Mouse (Mus musculus) erythroid progenitor cell, adult 5-6 weeks (primary cell): ENCODE results near the gene Ntn1. TPM values are rescaled to one million over a fixed set of nuclear protein-coding genes. Genes with fewer than 3 reads are reported as not detected.

Experiments used
- ATAC-seq: replicated peaks from 2 replicates; pipeline ENCODE4 v1.8.0; 2016; ENCODE audit warnings: moderate number of reproducible peaks, mild to moderate bottlenecking, moderate TSS enrichment, inconsistent platforms; ENCODE audit not compliant: poor library complexity, low FRiP score, severe bottlenecking
- total RNA-seq, 2 experiments: library from RNA; stranded (forward) in 1 of 2; stranded (reverse) in 1 of 2; fragments of 150-400 nt in 1 of 2; fragments of 186-747, 209-891 nt in 1 of 2; gene quantifications; 2 replicates each; pipeline versions ENCODE4 v1.2.3 to v1.2.4; 2015 to 2017; ENCODE audit warnings: low replicate concordance in 2 of 2

Ntn1 gene
- total RNA-seq (2015; ENCODE audit: low replicate concordance) (not detected in 2 replicates), total RNA-seq (2017; ENCODE audit: low replicate concordance) (not detected in 2 replicates)

DNA sequence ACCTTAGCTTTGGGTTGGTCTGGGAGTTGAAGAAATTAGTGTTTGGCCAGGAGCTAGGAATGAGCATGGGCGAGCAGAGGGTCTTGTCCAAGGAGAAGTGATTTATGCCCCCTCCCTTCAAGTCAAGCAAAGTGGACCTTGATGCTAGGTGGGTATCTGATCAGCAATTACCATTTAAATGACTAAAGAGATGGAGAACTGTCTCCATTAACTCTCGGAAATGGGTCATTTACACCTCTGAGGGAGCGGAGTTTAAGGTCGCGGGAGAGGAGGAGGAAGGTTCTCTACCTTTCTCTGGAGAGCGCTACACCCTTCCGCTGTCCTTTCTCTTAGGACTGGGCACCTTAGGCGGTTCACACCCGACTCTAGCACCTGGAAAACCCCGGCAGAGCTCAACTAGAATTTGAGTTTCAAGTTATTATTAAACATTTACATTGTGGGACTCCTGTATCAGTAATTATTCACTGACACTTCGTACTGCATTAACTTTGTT is at the start of gene Ntn1:
Gene Ntn1 (minus strand): TSS at position 97 of the 493 bp plus-strand sequence.
- ATAC-seq = no peak

GRCm38 (mm10) chr11:68448356-68448755 is 47.7 kb upstream of the Ntn1 start:
- no peak for ATAC-seq

- ATAC-seq = no peak
Observed at GRCm38 (mm10) chr11:68447242-68447641, 46.6 kb upstream of the Ntn1 start.

DNA sequence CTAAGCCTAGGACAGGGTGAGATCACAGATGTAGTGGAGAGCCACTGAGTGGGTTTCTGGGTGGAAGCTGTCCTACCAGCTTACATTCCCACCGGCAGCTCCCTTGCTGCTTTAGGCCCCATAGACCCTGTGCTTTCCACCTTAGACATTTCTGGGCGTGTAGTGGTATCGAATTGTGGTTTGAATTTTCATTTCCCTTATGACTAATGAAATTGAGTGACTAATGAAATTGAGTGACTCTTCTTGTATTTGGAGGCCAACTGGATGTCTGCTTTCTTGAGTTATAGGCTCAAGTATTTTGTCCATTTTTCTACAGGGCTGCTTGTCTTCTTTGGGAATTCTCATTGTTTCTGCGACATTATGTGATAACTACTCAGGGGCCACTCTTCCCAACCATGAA is 45.9 kb upstream of the Ntn1 start:
- no peak for ATAC-seq

DNA sequence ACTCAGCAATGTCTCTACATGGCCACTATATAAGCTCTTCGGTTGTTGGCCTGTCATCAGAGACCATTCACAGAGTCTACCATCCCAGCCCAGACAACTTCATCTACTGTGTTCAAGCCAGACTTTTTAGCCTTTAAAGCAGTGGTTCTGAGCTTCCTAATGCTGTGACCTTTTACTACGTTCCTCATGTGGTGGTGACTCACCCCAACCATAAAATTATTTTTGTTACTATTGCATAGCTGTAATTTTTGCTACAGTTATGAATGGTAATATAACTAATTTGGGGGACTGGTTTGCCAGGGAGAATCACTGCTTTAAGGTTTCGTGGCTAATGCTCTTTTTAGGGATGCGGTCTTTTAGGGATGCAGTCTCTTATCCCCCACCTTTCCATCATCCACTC is 45.3 kb upstream of the Ntn1 start:
- no peak for ATAC-seq

GRCm38 (mm10) chr11:68442983-68443638 is 42.5 kb upstream of the Ntn1 start:
- ATAC-seq = no peak

GRCm38 (mm10) chr11:68442346-68442745 is 41.7 kb upstream of the Ntn1 start:
- ATAC-seq = no peak

- no peak for ATAC-seq
Observed at GRCm38 (mm10) chr11:68440965-68441364, 40.3 kb upstream of the Ntn1 start.

DNA sequence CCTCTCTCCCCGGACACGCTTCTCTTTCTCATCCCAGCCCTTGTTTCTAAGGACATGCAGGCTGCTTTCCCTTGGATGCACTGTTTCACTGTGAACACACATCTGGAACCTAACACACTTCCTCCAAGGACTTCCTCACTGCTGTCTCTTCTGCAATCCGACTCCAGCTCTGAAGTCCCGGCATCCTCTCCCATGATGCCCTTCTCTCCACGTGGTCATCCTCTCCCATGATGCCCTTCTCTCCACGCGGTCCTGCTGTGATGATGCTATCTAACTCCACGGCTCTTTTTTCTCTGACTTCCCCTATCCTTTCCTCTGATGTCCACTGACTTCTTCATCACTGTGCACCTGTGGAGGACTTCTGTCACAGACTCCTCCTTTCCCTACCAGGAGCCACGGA is 39.5 kb upstream of the Ntn1 start:
- ATAC-seq = no peak

- no peak for ATAC-seq
Observed at GRCm38 (mm10) chr11:68436376-68436775, 35.8 kb upstream of the Ntn1 start.

- ATAC-seq = no peak
Observed at GRCm38 (mm10) chr11:68435601-68436000, 35.0 kb upstream of the Ntn1 start.

DNA sequence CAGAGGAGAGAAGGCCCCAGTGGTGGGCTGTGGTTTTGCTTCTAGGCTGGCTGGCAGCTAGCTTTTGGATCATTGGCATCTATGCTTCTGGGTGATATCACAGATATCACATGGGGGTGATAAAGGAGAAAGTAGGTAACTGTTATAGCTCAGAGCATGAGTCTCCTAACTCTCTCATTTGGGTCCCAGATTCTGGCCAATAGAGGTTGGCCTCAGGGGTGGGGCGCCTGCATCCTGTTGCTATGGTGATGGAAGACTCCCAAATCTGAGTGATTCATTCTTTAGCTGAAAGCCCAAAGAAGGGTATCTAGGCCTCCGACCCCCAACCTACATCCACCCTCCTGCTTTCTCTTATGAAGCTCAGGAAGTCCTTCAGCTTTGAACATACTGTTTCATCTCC is 34.1 kb upstream of the Ntn1 start:
- ATAC-seq = no peak

GRCm38 (mm10) chr11:68433534-68433933 is 32.9 kb upstream of the Ntn1 start:
- no peak for ATAC-seq

GRCm38 (mm10) chr11:68432361-68433021 is 31.9 kb upstream of the Ntn1 start:
- ATAC-seq = no peak

- no peak for ATAC-seq
Observed at GRCm38 (mm10) chr11:68431699-68432360, 31.2 kb upstream of the Ntn1 start, which contains the start of gene Pik3r5. TSS of gene Pik3r5 (plus strand) at chr11:68432121.

GRCm38 (mm10) chr11:68430662-68431061 is 30.0 kb upstream of the Ntn1 start:
- ATAC-seq = no peak

DNA sequence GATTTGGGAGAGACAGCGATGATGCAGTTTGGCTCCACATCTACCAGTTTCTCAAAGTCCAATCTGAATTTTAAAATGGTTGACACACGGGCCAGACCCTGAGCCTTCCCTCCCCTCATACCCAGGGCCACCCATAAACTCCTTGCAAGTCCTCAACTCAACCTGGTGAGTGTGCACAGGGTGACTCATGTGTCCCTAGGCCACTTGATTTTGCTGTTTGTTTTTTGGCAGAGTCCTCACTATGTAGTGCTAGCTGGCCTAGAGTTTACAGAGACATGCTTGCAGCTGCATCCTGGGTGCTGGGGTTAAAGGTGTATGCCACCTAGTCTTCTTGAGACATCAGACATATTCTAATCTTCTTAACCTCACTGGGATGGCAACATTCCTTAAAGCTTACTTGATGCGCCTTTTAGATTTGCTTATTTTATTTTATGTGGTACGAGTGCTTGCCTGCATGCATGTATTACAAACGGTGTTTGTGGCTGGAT is 26.5 kb upstream of the Ntn1 start:
- no peak for ATAC-seq

- no peak for ATAC-seq
Observed at GRCm38 (mm10) chr11:68425492-68426315, 25.1 kb upstream of the Ntn1 start.

- no peak for ATAC-seq
Observed at GRCm38 (mm10) chr11:68417831-68418230, 17.2 kb upstream of the Ntn1 start.

GRCm38 (mm10) chr11:68417001-68417400 is 16.4 kb upstream of the Ntn1 start:
- ATAC-seq = no peak
